Mouse (Mus musculus): ENCODE data around the gene Mvp.
A peak's percentile ranks its signal among the peaks of the same experiment; 100 is the strongest.

Mvp gene

DNA sequence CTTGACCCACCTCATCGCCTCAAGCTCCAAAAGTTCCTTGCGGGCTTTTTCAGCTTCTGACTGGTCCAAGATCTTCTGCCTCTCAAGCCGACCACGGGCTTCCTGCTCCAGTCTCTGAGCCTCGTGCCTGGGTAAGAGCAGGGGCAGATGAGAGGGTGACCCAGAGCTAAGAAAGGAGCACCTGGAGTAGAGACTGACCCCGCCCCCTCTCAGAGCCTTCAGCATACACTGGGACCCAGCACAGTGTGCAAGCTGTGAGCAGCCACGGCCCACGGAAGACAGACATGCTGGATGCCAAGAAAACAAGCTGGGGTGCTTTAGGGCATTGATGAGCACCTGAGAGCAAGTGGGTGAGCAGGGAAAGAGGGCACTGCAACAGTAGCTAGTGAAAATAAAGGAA lies 25.6 kb downstream of the Mvp start:
- DNase-seq (ENCODE audit: low spot score): no peak

DNA sequence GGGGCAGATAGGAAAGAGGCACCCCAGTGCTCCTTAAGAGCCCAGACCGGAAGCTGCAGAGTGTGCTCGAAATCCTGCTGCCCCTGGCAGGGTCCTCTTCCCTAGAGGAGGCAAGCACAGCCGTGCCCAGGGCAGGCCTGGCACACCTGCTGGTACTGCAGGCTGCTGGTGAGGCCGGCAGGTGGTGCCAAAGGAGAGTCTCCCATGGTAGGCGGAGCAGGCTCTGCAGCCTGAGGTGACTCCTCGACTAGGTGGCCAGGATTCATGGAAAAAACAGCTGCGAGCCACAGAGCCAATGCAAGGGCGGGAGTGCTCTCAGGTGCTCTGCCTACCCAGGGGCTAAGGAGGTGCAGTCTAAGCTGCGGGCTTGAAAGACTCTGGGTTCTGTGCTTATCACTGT lies 28.1 kb downstream of the Mvp start:
- DNase-seq (ENCODE audit: low spot score): peak; percentile 24

GRCm38 (mm10) chr7:126984667-126985444 lies 29.6 kb downstream of the Mvp start:
- no peak for DNase-seq (ENCODE audit: low spot score)

- DNase-seq (ENCODE audit: low spot score): no peak
These were observed 31.3 kb downstream of the Mvp start for GRCm38 (mm10) chr7:126983113-126983512.

- no peak for DNase-seq (ENCODE audit: low spot score)
These were observed 32.4 kb downstream of the Mvp start for GRCm38 (mm10) chr7:126982054-126982453.

GRCm38 (mm10) chr7:126981601-126982000 lies 32.8 kb downstream of the Mvp start:
- no peak for DNase-seq (ENCODE audit: low spot score)

DNA sequence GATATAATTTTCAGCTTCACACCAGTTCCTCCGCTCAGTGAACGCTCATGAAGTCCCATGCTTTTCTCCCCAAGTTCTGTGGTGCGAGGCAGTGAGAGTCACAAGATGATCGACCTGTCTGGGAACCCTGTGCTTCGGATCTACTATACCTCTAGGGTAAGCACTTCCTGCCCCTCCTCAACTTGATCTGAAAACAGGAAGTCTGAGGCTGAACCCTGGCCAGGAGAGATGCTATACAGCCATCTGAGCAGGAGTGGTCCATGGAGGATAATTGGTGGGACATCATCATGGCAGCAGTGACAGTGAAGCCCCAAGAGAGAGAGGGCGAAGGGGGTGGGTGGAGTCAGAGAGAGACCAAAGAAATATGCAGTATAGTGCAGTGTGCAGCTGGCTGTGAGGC lies 35.6 kb downstream of the Mvp start:
- DNase-seq (ENCODE audit: low spot score): no peak

- no peak for DNase-seq (ENCODE audit: low spot score)
These were observed 37.5 kb downstream of the Mvp start for GRCm38 (mm10) chr7:126976878-126977459.

DNA sequence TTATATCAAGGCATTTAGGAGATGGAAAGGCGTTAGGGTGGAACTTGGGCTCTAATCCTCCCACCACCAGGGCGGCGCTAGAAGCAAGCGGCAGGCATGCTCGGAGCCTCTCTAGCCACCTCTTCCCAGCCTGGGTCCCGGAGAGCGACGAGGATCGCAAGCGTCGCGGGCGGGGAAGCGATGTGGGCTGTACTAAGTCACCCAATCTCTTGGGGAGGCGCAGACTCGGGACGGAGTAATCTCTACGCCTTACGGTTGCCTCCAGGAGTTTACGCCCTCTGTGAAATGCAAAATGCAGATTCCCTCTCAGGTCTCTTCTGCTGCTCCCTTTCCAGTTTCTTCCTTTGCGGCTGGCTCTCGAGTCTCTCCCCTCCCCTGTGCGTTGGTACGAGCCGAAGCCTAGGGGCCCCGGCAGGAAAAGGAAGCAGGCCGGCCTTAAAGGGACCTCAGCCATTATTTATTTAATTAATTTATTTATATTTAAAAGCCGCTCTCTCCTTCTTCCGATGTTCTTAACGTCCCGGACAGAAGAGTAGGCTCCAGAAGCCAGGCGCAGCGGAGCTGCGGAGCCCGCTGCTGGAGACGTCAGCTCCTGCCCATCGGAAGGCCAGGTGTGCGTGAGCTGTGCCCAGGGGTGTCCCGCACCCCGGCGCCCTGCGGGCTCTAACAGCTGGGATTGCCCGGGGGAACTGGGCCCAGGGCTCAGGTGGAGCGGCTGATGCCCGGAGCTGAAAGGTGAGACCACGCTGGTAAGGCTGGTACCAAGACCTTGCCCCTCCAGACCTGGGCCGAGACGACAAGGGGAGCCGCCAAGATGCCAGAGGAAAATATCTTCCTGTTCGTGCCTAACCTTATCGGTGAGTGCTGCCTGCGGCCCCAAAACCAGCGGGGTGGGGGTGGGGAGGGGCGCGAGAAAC lies 38.2 kb downstream of the Mvp start, which contains the start of gene Cdiptos:
Gene Cdiptos (minus strand): TSS at position 149 of the 917 bp plus-strand sequence.
- DNase-seq (ENCODE audit: low spot score): peak; percentile 98

- DNase-seq (ENCODE audit: low spot score): no peak
These were observed 38.7 kb downstream of the Mvp start, which contains the start of gene Cdipt for GRCm38 (mm10) chr7:126975893-126975949. TSS of gene Cdipt (plus strand) at chr7:126975914.

GRCm38 (mm10) chr7:126975493-126975892 lies 38.9 kb downstream of the Mvp start:
- DNase-seq (ENCODE audit: low spot score): no peak

- no peak for DNase-seq (ENCODE audit: low spot score)
These were observed 47.1 kb downstream of the Mvp start for GRCm38 (mm10) chr7:126967361-126967760.

GRCm38 (mm10) chr7:126965568-126965967 lies 48.9 kb downstream of the Mvp start:
- DNase-seq (ENCODE audit: low spot score): no peak

- DNase-seq (ENCODE audit: low spot score): peak; percentile 52
These were observed 50.7 kb downstream of the Mvp start for GRCm38 (mm10) chr7:126963548-126964286.

DNA sequence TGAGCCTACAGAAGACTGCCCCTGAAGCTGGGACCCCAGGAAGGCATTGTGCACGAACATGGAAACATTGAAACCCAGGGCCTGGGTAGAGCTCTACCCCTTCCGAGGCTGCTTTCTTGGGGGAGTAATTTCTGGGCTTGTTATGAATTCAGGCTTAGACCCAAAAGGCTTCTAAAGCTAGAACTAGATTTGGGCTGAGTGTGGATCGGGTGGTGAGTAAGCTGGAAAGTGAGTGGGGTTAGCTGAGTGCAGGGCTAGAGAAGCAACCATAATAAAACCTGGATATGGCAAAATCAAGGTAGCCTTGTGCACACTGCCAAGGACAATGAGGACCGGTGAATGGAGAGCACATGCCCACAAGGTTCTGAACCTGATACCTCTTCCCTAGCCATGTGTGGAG lies 52.5 kb downstream of the Mvp start:
- DNase-seq (ENCODE audit: low spot score): no peak

- no peak for DNase-seq (ENCODE audit: low spot score)
These were observed 53.3 kb downstream of the Mvp start for GRCm38 (mm10) chr7:126961095-126961494.

DNA sequence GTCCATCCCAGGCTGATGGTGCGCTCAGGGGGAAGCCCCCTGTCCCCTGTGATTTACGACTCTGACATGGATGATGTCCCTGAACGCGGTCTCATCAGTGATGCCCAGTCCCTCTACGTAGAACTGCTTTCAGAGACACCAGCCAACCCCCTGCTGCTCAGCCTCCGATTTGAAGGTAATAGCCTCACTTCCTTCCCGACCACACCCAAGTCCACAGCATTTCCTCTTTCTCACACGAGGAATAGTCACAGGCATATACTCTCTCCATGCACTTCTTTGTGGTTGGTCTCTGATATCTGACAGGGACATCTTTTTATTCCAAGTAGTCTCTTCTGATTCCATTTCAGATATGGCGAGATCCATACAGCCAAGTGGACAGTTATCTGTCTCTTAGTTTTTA lies 54.6 kb downstream of the Mvp start:
- no peak for DNase-seq (ENCODE audit: low spot score)

GRCm38 (mm10) chr7:126955125-126955524 lies 59.3 kb downstream of the Mvp start:
- no peak for DNase-seq (ENCODE audit: low spot score)

- DNase-seq (ENCODE audit: low spot score): peak; percentile 9
These were observed 61.8 kb downstream of the Mvp start for GRCm38 (mm10) chr7:126952646-126953045.

- no peak for DNase-seq (ENCODE audit: low spot score)
These were observed 62.7 kb downstream of the Mvp start for GRCm38 (mm10) chr7:126951741-126952140.

DNA sequence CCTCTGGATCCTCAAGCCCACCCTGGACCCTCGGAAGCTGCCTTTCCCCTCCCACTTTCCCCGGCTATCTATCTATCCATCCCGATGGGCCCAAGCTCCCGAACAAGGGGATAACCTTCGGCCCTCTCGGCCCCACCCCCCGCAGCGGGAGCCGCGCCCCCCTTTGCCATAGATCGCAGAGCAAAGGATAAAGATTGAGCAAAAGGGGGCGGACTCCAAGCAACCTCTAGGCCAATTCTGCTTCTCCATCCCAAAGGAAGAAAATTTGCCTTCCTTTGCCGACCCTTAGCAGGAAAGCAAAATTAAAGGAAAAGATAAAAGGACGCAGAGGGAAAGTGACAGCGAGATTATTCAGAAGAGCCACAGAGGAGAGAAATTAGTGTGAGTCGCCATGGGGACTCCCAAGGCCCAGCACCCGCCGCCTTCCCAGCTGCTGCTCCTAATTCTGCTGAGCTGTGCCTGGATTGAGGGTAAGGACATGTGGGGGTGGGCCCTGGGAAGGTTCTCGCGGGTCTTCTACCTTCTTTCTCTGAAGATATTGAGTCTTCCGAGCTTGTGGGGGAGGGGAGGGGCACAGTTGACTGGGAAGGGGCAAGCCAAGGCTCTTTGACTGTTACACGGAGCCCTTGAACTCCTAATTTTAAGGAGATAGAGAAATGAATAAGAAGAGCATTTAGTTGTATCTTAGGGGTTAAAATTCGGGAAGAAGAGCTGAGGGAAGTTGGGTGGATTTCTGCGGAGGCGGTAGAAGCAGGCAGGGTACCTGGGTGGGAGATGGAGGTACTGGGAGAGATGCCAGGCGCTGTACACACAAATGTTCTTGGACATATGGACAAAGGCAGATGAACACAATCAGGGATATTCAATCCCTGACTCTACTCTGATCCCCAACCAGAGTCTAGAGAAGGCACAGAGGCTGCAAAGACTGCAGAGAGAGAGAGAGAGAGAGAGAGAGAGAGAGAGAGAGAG lies 63.5 kb downstream of the Mvp start:
- peak; percentile 22 for DNase-seq (ENCODE audit: low spot score)

Measured in retina, embryonic 14.5 days (tissue).